Comparison of ENCODE assay signal across 20 mouse cellular contexts in the genomic region with DNA sequence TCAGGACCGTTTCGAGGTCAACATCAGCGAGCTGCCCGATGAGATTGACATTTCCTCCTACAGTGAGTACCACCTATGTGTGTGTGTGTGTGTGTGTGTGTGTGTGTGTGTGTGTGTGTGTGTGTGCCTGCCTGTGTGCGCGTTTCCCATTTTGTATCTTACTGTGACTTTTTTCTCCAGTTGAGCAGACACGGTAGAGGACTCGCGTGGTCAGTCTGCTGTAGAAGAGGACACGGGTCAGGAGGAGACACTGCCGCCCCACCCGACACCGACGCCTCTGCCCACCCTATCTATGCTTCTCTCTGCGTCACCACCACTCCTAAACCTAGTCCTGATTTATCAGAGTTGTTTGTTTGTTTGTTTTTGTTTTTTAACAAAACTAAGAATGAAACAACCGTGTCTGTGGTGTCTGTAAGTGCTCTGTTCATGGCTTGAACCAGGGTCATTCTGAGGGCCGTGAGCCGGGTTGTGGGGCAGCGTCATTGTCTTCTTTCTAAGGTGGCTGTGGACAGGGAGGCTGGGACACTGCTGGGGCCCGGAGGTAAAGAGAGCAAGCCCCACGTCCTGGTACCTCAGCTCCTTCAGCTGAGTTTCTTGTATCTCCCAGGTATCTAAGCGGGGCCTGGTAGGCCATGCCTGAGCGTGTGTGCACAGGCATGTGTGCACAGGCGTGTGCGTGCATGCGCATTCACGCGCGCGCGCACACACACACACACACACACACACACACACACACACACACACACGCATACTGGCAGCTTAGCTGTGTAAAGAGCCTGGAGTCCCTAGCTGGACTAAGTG. TPM values are rescaled to one million over a fixed set of nuclear protein-coding genes. Genes with fewer than 3 reads are reported as not detected.
DNase-seq lines count a peak whose midpoint lies in the region; ATAC-seq lines count a peak whose summit lies in the region.
"Had no signal": no experiment of that assay in that cellular context is flagged by ENCODE, and none has a peak within 500 bp of the region (broad histone marks: within the 10 kb centered on the region; RNA-seq: fewer than 3 reads in every experiment).

No protein-coding gene starts in this region.

- no peak overlapping the region for H3K9ac ChIP-seq in kidney, embryonic 15.5 days
- no peak overlapping the region for H3K9ac ChIP-seq in neural tube, embryonic 13.5 days
- no peak overlapping the region for H3K9ac ChIP-seq in neural tube, embryonic 15.5 days (replicated peaks)
- H3K9ac ChIP-seq: embryonic facial prominence, embryonic 15.5 days; lung, embryonic 15.5 days had no signal

- H3K4me3 ChIP-seq in kidney, embryonic 15.5 days (replicated peaks), result no peak overlapping the region
- no peak overlapping the region for H3K4me3 ChIP-seq in neural tube, embryonic 13.5 days
- H3K4me3 ChIP-seq in neural tube, embryonic 15.5 days (replicated peaks), result no peak overlapping the region
- H3K4me3 ChIP-seq: embryonic facial prominence, embryonic 15.5 days; heart, adult 2 months; left cerebral cortex, adult 2 months; lung, embryonic 15.5 days had no signal

- WGBS in kidney, embryonic 15.5 days, result 83% methylated on average over 32 of the region's 32 CpGs
- WGBS in neural tube, embryonic 13.5 days, result 87% methylated on average over 31 of the region's 32 CpGs
- WGBS in neural tube, embryonic 15.5 days, result 88% methylated on average over 32 of the region's 32 CpGs

- H3K4me2 ChIP-seq in kidney, embryonic 15.5 days, result no peak overlapping the region
- no peak overlapping the region for H3K4me2 ChIP-seq in neural tube, embryonic 13.5 days
- H3K4me2 ChIP-seq in neural tube, embryonic 15.5 days, result no peak overlapping the region
- H3K4me2 ChIP-seq: embryonic facial prominence, embryonic 15.5 days; lung, embryonic 15.5 days had no signal

- peaks cover 3% of the 10 kb centered on the region; the same call in 1 of the 2 replicates for H3K27me3 ChIP-seq in kidney, embryonic 15.5 days
- no peaks in the 10 kb centered on the region for H3K27me3 ChIP-seq in neural tube, embryonic 13.5 days
- no peaks in the 10 kb centered on the region for H3K27me3 ChIP-seq in neural tube, embryonic 15.5 days (replicated peaks)
- H3K27me3 ChIP-seq: embryonic facial prominence, embryonic 15.5 days; lung, embryonic 15.5 days had no signal

- H3K9me3 ChIP-seq in kidney, embryonic 15.5 days (replicated peaks), result no peaks in the 10 kb centered on the region
- H3K9me3 ChIP-seq in neural tube, embryonic 13.5 days, result no peaks in the 10 kb centered on the region
- H3K9me3 ChIP-seq in neural tube, embryonic 15.5 days (replicated peaks), result no peaks in the 10 kb centered on the region
- H3K9me3 ChIP-seq: embryonic facial prominence, embryonic 15.5 days; lung, embryonic 15.5 days had no signal

- peaks cover 17% of the 10 kb centered on the region for H3K4me1 ChIP-seq in kidney, embryonic 15.5 days
- peaks cover 4% of the 10 kb centered on the region for H3K4me1 ChIP-seq in neural tube, embryonic 13.5 days (replicated peaks)
- peaks cover 4% of the 10 kb centered on the region; the same call in 1 of the 2 replicates for H3K4me1 ChIP-seq in neural tube, embryonic 15.5 days
- H3K4me1 ChIP-seq: embryonic facial prominence, embryonic 15.5 days; lung, embryonic 15.5 days had no signal

- 0 out of 2 replicates have a peak overlapping the region, but pooled peaks have one; percentile 3 for H3K27ac ChIP-seq in kidney, embryonic 15.5 days
- no peak overlapping the region for H3K27ac ChIP-seq in neural tube, embryonic 13.5 days (replicated peaks)
- H3K27ac ChIP-seq in neural tube, embryonic 15.5 days (replicated peaks), result no peak overlapping the region
- H3K27ac ChIP-seq: embryonic facial prominence, embryonic 15.5 days; heart, adult 2 months; left cerebral cortex, adult 2 months; lung, embryonic 15.5 days had no signal

- peak; percentile 13 for DNase-seq in cerebellum, adult 9-10 months
- DNase-seq in cerebellum, adult 18-20 months, result no peak
- DNase-seq in kidney, postnatal 14 days, result no peak
- DNase-seq in urinary bladder, adult 2 months (ENCODE audit: low spot score), result no peak
- DNase-seq in gastrocnemius, postnatal 36 days, result no peak
- DNase-seq: adrenal gland, adult 8-10 months; cerebellum, postnatal 36 days; heart, adult 2 months; heart, postnatal 10 days; retina, postnatal 1 day; thymus, postnatal 4 days had no signal

- peak; percentile 17; the same call in 1 of the 2 replicates for ATAC-seq in kidney, embryonic 15.5 days (replicated peaks; ENCODE audit: low FRiP score)
- ATAC-seq in neural tube, embryonic 13.5 days (ENCODE audit: low read depth), result peak; percentile 19
- ATAC-seq in neural tube, embryonic 15.5 days (ENCODE audit: low FRiP score), result no peak

- intact Hi-C loops in gastrocnemius, postnatal 36 days (cut with DNase I), result no loop called here

- peaks cover 56% of the 10 kb centered on the region for H3K36me3 ChIP-seq in kidney, embryonic 15.5 days
- peaks cover 60% of the 10 kb centered on the region for H3K36me3 ChIP-seq in neural tube, embryonic 13.5 days
- peaks cover 60% of the 10 kb centered on the region for H3K36me3 ChIP-seq in neural tube, embryonic 15.5 days

RNA-seq across cellular contexts. Expression of a gene that starts 9.0 kb away (rescaled TPM):
- 64.5 and 66.1 TPM in 2 replicates for polyA plus RNA-seq in kidney, embryonic 15.5 days (2015; fragmentation: Nextera tagmentation; extraction: Ambion mirVana)
- 70.5 and 79.1 TPM in 2 replicates for polyA plus RNA-seq in neural tube, embryonic 13.5 days (2015; fragmentation: Nextera tagmentation; extraction: Ambion mirVana)
- polyA plus RNA-seq in neural tube, embryonic 15.5 days (2015; fragmentation: Nextera tagmentation; extraction: Ambion mirVana), result 143 and 196 TPM in 2 replicates
- 589 and 606 TPM in 2 replicates for polyA plus RNA-seq in urinary bladder, adult 2 months (2012; rRNA removed)
- total RNA-seq in gastrocnemius, postnatal 36 days (2021), result 10 to 100 TPM; 28.2 to 39.1 TPM

RNA-seq across cellular contexts. Expression of a gene that starts 11.9 kb away (rescaled TPM):
- polyA plus RNA-seq in kidney, embryonic 15.5 days (2015; fragmentation: Nextera tagmentation; extraction: Ambion mirVana), result 531 and 538 TPM in 2 replicates
- polyA plus RNA-seq in neural tube, embryonic 13.5 days (2015; fragmentation: Nextera tagmentation; extraction: Ambion mirVana), result 385 and 402 TPM in 2 replicates
- polyA plus RNA-seq in neural tube, embryonic 15.5 days (2015; fragmentation: Nextera tagmentation; extraction: Ambion mirVana), result 334 and 376 TPM in 2 replicates
- 314 and 350 TPM in 2 replicates for polyA plus RNA-seq in urinary bladder, adult 2 months (2012; rRNA removed)
- 10 to 100 TPM; 67.7 to 83.0 TPM for total RNA-seq in gastrocnemius, postnatal 36 days (2021)

RNA-seq across cellular contexts. Expression of a gene that starts 17.9 kb away (rescaled TPM):
- polyA plus RNA-seq in kidney, embryonic 15.5 days (2015; fragmentation: Nextera tagmentation; extraction: Ambion mirVana), result 11.3 and 12.4 TPM in 2 replicates
- polyA plus RNA-seq in neural tube, embryonic 13.5 days (2015; fragmentation: Nextera tagmentation; extraction: Ambion mirVana), result 9.5 and 10.8 TPM in 2 replicates
- 11.2 and 12.1 TPM in 2 replicates for polyA plus RNA-seq in neural tube, embryonic 15.5 days (2015; fragmentation: Nextera tagmentation; extraction: Ambion mirVana)
- polyA plus RNA-seq in urinary bladder, adult 2 months (2012; rRNA removed), result 14.0 and 15.4 TPM in 2 replicates
- total RNA-seq in gastrocnemius, postnatal 36 days (2021), result 1 to 10 TPM; 5.5 to 8.7 TPM

RNA-seq across cellular contexts. Expression of a gene that starts 20.0 kb away (rescaled TPM):
- polyA plus RNA-seq in kidney, embryonic 15.5 days (2015; fragmentation: Nextera tagmentation; extraction: Ambion mirVana), result 6.2 and 6.4 TPM in 2 replicates
- polyA plus RNA-seq in neural tube, embryonic 13.5 days (2015; fragmentation: Nextera tagmentation; extraction: Ambion mirVana), result 58.9 and 66.1 TPM in 2 replicates
- polyA plus RNA-seq in neural tube, embryonic 15.5 days (2015; fragmentation: Nextera tagmentation; extraction: Ambion mirVana), result 116 and 126 TPM in 2 replicates
- 11.9 and 14.5 TPM in 2 replicates for polyA plus RNA-seq in urinary bladder, adult 2 months (2012; rRNA removed)
- total RNA-seq in gastrocnemius, postnatal 36 days (2021), result 1 to 10 TPM; 1.7 to 2.4 TPM

RNA-seq across cellular contexts. Expression of a gene that starts 32.9 kb away (rescaled TPM):
- 0.65 and 0.69 TPM in 2 replicates for polyA plus RNA-seq in kidney, embryonic 15.5 days (2015; fragmentation: Nextera tagmentation; extraction: Ambion mirVana)
- polyA plus RNA-seq in neural tube, embryonic 13.5 days (2015; fragmentation: Nextera tagmentation; extraction: Ambion mirVana), result 0.56 TPM in 1 of 2 replicates, not detected in the other
- 0.40 TPM in 1 of 2 replicates, not detected in the other for polyA plus RNA-seq in neural tube, embryonic 15.5 days (2015; fragmentation: Nextera tagmentation; extraction: Ambion mirVana)
- polyA plus RNA-seq in urinary bladder, adult 2 months (2012; rRNA removed), result 0.18 TPM in 1 of 2 replicates, not detected in the other
- not detected for total RNA-seq in gastrocnemius, postnatal 36 days (2021)
- total RNA-seq: adrenal gland, adult 8-10 months; heart, adult 2 months; left cerebral cortex, adult 2 months had no signal
- polyA plus RNA-seq: liver, adult 2 months; neural tube, embryonic 11.5 days; testis, adult 2 months had no signal
